Mouse (Mus musculus): ENCODE data around the gene Atg9a. TPM values are rescaled to one million over a fixed set of nuclear protein-coding genes. Genes with fewer than 3 reads are reported as not detected.

Atg9a gene
- polyA plus RNA-seq, 1 experiment from 2014 or later, result 28.3 TPM

DNA sequence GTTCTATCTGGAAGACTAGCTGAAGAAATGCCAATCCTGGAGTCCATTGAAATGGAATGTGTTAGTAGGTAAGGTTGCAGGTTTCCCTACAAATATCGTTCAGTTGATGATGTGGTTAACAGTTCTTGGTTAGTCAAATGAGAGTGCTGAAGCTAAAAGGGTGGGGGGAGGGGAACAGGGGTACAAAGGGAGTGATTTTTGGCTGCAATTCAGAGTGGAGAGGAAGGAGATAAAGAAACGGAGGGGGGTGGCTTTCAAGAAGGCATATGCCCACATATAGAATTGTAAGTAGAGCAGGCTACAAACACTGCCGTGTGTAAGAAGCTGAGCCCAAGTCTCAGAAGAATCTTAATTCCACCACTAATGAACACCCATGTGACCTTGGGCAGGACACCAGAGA is 33.5 kb upstream of the Atg9a start:
- H3K36me3 ChIP-seq (ENCODE audit: insufficient read depth, low read length), result no peaks in the 10 kb centered on the region
- TF ChIP-seq EP300 (IDR thresholded peaks at IDR 0.05) (no peak), CTCF (IDR thresholded peaks at IDR 0.05) (no peak)
- DNase-seq (ENCODE audit: low spot score) (no peak), ATAC-seq (no peak)
- H3K4me1 ChIP-seq (ENCODE audit: insufficient read depth, low read depth, low read length), result no peaks in the 10 kb centered on the region
- H3K4me2 ChIP-seq (replicated peaks; ENCODE audit: low read depth, low read length), result no peak overlapping the region
- no peak overlapping the region for H3K9ac ChIP-seq (replicated peaks; ENCODE audit: low read depth)
- H3K27me3 ChIP-seq (replicated peaks; ENCODE audit: insufficient read depth, low read length), result no peaks in the 10 kb centered on the region; the same call in 1 of the 2 replicates
- no peak overlapping the region for H3K4me3 ChIP-seq (ENCODE audit: low read depth, low read length)
- H3K27ac ChIP-seq (ENCODE audit: low read length), result no peak overlapping the region
- no peaks in the 10 kb centered on the region for H3K9me3 ChIP-seq (ENCODE audit: low read length)
- WGBS, result 38% methylated on average over 3 of the region's 3 CpGs

DNA sequence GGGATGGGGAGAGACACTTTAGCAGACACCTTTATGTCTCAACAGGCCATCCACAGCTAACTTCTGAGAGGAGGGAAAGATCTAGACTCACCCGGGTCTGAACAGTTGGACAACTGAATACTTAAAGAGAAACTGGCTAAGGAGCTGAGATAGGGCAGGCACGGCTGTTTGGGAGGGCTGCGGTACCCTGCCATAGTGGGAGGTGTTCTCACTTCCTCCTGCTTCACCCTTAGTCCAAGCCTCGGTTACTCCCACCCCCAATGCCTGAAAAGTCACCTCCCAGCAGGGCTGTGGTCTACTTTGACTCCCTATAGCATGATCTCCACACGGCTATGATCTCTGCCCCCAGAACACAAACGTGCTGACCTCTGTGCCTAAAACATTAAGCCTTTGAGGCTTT is 31.5 kb upstream of the Atg9a start:
- no peak overlapping the region for H3K4me3 ChIP-seq (ENCODE audit: low read depth, low read length)
- peaks cover 1% of the 10 kb centered on the region for H3K27me3 ChIP-seq (replicated peaks; ENCODE audit: insufficient read depth, low read length)
- no peaks in the 10 kb centered on the region for H3K36me3 ChIP-seq (ENCODE audit: insufficient read depth, low read length)
- H3K4me1 ChIP-seq (ENCODE audit: insufficient read depth, low read depth, low read length), result peaks cover 3% of the 10 kb centered on the region
- no peak overlapping the region for H3K4me2 ChIP-seq (replicated peaks; ENCODE audit: low read depth, low read length)
- TF ChIP-seq EP300 (IDR thresholded peaks at IDR 0.05) (no peak), CTCF (IDR thresholded peaks at IDR 0.05) (no peak)
- H3K27ac ChIP-seq (ENCODE audit: low read length), result no peak overlapping the region
- ATAC-seq (no peak), DNase-seq (ENCODE audit: low spot score) (no peak)
- WGBS, result 55% methylated on average over 6 of the region's 6 CpGs
- no peak overlapping the region for H3K9ac ChIP-seq (replicated peaks; ENCODE audit: low read depth)
- no peaks in the 10 kb centered on the region for H3K9me3 ChIP-seq (ENCODE audit: low read length)

DNA sequence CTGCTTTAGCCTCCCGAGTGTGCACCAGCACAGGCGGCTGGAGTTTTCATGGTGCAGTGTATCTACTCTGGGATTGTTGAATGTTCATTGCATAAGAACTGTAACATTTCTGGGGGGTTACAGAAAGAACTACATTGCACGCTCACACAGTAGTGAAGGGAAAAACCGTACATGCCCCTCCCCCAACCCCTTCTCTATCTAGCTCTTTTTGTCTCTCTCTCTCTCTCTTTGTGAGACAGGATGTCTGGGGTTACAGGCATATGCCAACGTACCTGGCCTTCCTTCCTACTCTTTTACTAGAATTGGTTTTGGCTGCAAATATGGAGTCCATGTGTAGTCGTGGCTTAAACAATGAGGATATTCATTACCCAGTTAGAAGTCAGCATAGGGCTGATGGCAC is 30.9 kb upstream of the Atg9a start:
- H3K36me3 ChIP-seq (ENCODE audit: insufficient read depth, low read length), result no peaks in the 10 kb centered on the region
- TF ChIP-seq EP300 (IDR thresholded peaks at IDR 0.05), result no peak
- no peak for TF ChIP-seq CTCF (IDR thresholded peaks at IDR 0.05)
- H3K4me2 ChIP-seq (replicated peaks; ENCODE audit: low read depth, low read length), result no peak overlapping the region
- H3K9ac ChIP-seq (replicated peaks; ENCODE audit: low read depth), result no peak overlapping the region
- no peaks in the 10 kb centered on the region for H3K9me3 ChIP-seq (ENCODE audit: low read length)
- ATAC-seq (no peak), DNase-seq (ENCODE audit: low spot score) (no peak)
- H3K27me3 ChIP-seq (replicated peaks; ENCODE audit: insufficient read depth, low read length), result peaks cover 3% of the 10 kb centered on the region
- 70% methylated on average over 6 of the region's 6 CpGs for WGBS
- no peak overlapping the region for H3K4me3 ChIP-seq (ENCODE audit: low read depth, low read length)
- no peak overlapping the region for H3K27ac ChIP-seq (ENCODE audit: low read length)
- H3K4me1 ChIP-seq (ENCODE audit: insufficient read depth, low read depth, low read length), result peaks cover 6% of the 10 kb centered on the region

DNA sequence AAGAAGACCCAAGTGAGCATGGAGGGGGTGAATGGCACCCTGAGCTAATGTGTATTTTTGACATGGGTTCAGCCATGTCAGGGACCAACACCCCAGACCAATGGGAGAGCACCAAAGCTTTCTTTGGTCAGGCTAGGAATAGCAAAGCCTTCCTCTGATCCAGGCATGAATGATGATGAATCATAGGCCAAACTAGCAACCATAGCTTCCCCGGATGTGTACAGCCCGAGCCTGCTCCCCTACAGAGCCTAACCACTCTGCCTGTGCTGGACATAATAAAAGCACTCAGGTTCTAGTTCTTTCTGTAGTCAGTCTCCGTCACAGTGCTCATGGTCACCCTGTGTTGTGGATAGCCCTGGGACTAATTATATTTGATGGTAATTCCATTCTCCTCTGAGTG is 29.5 kb upstream of the Atg9a start:
- DNase-seq (ENCODE audit: low spot score), result no peak
- Histone ChIP-seq H3K9ac (replicated peaks; ENCODE audit: low read depth) (no peak overlapping the region), H3K4me3 (ENCODE audit: low read depth, low read length) (no peak overlapping the region), H3K4me2 (replicated peaks; ENCODE audit: low read depth, low read length) (no peak overlapping the region), H3K27me3 (replicated peaks; ENCODE audit: insufficient read depth, low read length) (peaks cover 3% of the 10 kb centered on the region), H3K27ac (ENCODE audit: low read length) (no peak overlapping the region), H3K36me3 (ENCODE audit: insufficient read depth, low read length) (no peaks in the 10 kb centered on the region), H3K4me1 (ENCODE audit: insufficient read depth, low read depth, low read length) (peaks cover 6% of the 10 kb centered on the region), H3K9me3 (ENCODE audit: low read length) (no peaks in the 10 kb centered on the region)
- 75% methylated on average over 3 of the region's 3 CpGs for WGBS
- no peak for TF ChIP-seq EP300 (IDR thresholded peaks at IDR 0.05)
- no peak for TF ChIP-seq CTCF (IDR thresholded peaks at IDR 0.05)
- no peak for ATAC-seq

- DNase-seq (ENCODE audit: low spot score) (no peak), ATAC-seq (peak; percentile 59)
- Histone ChIP-seq H3K27ac (ENCODE audit: low read length) (peak within 1 kb of the TSS; percentile 77), H3K9me3 (ENCODE audit: low read length) (no peaks in the 10 kb centered on the region), H3K36me3 (ENCODE audit: insufficient read depth, low read length) (peaks cover 5% of the 10 kb centered on the region; the same call in 1 of the 2 replicates), H3K4me1 (ENCODE audit: insufficient read depth, low read depth, low read length) (peaks cover 6% of the 10 kb centered on the region), H3K27me3 (replicated peaks; ENCODE audit: insufficient read depth, low read length) (peaks cover 3% of the 10 kb centered on the region), H3K4me2 (replicated peaks; ENCODE audit: low read depth, low read length) (peak within 1 kb of the TSS; percentile 78), H3K9ac (replicated peaks; ENCODE audit: low read depth) (peak within 1 kb of the TSS; percentile 46), H3K4me3 (ENCODE audit: low read depth, low read length) (peak within 1 kb of the TSS; percentile 54)
- 0% methylated on average over 34 of the region's 34 CpGs for WGBS
- TF ChIP-seq EP300 (IDR thresholded peaks at IDR 0.05) (no peak), CTCF (IDR thresholded peaks at IDR 0.05) (peak; percentile 42)
Measured at GRCm38 (mm10) chr1:75219531-75219930, 27.5 kb upstream of the Atg9a start, which contains the start of gene Tuba4a. TSS of gene Tuba4a (minus strand) at chr1:75219865.

DNA sequence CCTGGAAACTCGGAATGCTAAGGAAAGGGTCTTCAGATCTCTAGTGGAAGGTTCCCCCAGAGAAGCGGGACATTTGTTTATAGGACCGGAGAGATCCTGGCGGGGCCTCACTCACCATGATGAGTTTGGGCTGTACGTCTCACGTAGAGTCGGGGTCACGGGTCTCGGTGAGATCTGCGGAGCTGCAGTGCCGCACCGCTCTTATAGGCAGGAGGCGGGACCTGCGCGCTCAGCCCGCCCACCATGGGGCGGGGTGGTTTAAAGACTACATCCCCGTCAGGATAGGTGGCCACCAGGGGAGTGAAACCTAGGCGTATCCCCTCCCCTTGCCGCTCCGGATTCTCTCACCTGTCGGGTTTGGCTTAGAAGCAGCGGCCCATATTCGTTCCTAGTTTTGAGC is 27.1 kb upstream of the Atg9a start:
- peaks cover 6% of the 10 kb centered on the region for H3K4me1 ChIP-seq (ENCODE audit: insufficient read depth, low read depth, low read length)
- peak overlapping the region; percentile 54 for H3K4me3 ChIP-seq (ENCODE audit: low read depth, low read length)
- H3K36me3 ChIP-seq (ENCODE audit: insufficient read depth, low read length), result peaks cover 5% of the 10 kb centered on the region; the same call in 1 of the 2 replicates
- peak overlapping the region; percentile 78 for H3K4me2 ChIP-seq (replicated peaks; ENCODE audit: low read depth, low read length)
- H3K9me3 ChIP-seq (ENCODE audit: low read length), result no peaks in the 10 kb centered on the region
- under 1% methylated on average over 24 of the region's 24 CpGs for WGBS
- peak overlapping the region; percentile 46 for H3K9ac ChIP-seq (replicated peaks; ENCODE audit: low read depth)
- H3K27ac ChIP-seq (ENCODE audit: low read length), result peak overlapping the region; percentile 77
- no peak for TF ChIP-seq EP300 (IDR thresholded peaks at IDR 0.05)
- TF ChIP-seq CTCF (IDR thresholded peaks at IDR 0.05), result peak; percentile 49
- ATAC-seq (peak; percentile 96), DNase-seq (ENCODE audit: low spot score) (peak; percentile 92)
- peaks cover 3% of the 10 kb centered on the region for H3K27me3 ChIP-seq (replicated peaks; ENCODE audit: insufficient read depth, low read length)
